Mouse (Mus musculus): ENCODE results near the gene Pcnx.

Gene Pcnx

DNA sequence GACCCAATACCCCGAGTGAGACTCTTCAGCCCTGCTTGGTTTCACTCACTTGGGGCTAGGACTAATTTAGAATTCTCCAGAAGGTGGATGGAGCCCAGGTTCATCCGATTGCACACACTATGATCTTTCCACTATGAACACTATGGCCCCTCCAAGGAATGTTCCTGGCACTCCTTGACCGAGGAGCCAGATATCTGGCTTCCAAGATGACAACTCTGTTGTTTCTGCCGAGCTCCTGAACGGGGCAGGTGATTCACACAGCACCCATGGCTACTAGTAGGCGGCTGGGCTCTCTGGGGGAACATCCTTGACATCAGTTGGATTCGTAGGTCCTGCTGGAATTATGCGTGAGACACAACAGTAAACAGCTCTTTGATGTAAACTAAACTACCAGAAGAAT, 4.8 kb upstream of the Pcnx start:
- no peak for DNase-seq (ENCODE audit: low spot score)

DNA sequence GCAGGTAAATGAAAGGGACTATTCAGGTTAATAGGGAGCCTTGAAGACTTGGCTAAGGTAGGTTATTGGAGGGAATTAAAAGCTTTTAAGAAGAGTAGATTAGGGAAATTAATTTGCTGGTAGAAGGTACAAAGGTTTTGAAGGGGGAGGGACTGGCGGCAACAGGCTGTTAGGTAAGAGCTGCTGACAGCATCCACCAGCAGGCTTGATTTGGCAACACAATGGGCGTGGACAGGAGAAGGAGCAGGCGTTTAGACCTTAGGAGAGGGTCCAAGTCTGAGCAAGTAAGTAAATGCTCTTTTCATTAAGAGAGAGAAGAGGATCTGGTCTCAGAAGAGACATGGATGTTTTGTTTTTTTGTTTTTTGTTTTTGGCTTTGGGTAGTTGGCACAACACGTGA, 3.1 kb upstream of the Pcnx start:
- peak; percentile 46 for DNase-seq (ENCODE audit: low spot score)

DNA sequence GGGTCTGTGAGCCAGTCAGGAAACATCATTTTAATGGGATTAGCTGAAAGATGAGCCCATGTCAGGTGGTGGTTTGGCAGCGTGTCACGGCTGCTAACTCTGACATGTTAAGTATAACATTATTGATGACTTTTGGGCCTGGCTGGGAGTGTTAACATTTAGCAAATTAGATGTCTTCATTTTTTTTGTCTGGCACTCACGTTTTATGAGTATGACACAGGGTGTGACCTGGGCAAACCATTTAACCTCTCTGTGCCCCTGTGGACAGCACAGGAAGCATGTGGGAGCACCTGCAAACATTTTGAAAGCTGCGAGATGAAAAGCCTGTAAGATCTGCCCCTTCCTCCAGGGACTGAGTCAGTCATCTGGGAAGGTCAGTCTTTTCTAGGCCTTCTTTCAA, 2.6 kb upstream of the Pcnx start:
- DNase-seq (ENCODE audit: low spot score): peak; percentile 67

DNA sequence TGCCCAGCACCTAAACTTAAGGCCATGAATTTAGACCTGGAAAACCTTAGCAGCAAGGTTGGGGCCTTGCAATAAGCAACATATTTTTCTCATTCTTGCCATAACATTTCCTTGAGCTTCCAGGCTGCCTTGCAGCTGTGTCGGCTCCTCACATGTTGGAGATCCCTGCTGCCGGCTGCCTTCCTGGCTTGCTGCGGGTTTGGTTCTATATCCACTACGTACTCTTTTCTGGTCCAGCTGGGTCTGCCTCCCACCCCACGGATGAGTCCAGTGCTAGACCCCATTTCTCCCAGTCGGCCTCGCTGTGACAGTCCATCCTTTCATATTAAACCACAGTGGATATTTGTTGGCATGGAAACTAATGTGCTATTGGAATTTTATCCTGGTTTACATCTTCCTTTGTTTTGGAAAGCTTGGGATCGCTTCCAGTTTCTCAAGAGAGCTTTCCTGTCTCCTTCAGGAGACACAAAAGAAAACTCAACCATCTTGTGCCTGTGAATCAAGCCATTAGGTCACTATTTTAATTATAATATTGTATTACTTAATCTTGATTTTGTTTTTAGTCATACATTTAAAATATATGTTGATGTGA, 1.7 kb upstream of the Pcnx start:
- DNase-seq (ENCODE audit: low spot score): no peak

DNA sequence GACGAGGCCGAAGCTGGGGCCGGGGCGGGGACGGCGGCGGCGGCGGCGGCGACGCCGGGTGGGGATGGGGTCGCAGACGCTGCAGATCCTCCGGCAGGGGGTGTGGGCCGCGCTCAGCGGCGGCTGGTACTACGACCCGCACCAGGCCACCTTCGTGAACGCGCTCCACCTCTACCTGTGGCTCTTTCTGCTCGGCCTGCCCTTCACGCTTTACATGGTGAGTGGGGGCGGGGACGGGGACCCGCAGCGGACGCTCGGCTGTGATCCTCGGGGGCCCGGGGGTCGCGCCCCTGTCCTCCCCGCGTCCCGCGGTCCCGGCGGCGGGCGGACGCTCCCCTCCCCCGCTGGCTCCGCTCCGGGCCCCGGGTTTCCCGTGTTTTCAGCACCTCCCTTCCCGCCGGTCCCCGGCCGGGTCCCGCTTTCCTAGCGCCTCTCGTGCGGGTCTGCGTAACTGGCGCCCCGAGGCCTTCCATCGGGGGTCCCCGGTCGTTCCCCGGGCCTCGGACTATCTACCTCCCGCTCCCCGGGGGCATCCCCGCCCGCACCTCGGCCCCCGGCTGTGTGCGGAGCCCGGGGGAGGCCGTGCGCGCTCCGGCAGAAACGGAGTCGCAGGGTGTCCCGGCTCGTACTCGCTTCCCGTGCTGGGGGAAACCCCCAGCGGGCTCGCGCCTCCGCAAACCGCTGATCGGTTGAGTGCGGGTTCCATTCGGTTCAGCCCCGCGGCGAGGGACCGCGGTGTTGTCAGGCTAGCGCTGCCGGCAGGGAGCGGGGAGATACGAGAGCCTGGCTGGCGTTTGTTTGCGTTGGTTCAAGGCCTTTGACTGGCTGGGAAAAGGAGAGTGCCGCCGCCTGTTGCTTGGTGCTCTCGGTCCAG, 722 bp downstream of the Pcnx start:
- peak; percentile 70 for DNase-seq (ENCODE audit: low spot score)

DNA sequence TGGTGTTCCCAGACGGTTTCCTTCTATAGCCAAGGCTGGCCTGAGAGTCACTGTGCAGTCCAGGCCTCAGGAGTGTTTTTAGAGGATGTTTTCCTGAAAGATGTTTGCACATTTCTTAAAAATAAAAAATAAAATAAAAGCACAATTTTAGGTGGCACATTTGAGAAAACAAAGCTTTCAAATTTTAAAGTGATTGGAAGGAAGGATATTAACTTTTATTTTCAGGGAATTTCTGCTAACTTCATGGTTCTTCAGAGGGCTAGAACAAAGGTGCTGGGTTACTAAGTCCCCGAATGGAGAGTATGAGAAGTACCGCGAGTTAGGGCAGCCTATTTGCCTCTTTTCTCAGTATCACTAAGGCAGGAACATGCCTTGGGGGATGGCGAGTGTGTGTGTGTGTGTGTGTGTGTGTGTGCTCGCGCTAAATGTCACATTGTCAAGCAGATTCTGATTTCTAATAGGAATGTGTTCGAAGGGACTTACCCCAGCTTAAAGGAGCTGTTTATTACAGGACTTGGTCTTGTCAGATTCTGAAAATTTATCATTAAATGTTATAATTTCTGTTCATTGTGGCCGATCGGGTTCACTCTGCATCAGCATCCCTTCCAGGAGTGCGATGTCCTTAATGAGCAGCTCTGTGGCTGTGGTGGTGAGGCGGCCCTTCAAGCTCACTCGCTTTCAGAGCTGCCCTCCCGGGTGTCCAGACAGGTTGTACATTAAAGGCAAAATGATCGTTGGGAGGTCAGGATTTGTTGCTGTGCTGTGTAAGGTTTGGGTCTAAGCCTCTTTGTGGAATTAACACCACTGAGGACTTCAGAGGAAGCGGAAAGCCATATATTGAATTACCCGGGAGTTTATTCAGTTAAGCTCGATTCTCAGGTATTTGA, 1.6 kb downstream of the Pcnx start:
- peak; percentile 17 for DNase-seq (ENCODE audit: low spot score)

DNA sequence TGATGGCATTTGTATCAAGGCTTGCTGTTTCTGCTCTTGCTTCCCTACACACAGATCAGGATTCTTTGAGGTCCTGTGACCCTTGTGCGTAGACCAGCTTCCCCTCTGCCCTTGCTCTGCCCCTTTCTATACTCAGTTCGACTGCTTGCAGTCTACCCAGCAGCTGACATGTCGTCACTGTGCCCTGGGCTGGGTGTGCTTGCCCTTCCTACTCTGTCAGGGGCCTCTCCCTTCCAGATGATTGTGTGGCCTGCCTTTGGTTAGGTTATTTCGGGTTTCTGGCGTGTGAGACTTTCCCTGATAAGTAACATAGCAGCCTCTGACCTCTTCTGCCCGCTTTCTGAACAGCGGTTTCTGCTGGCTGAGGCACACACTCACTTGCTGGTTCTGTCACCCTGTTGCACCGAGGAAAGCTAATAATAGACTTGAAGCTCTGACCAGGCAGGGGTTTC, 2.6 kb downstream of the Pcnx start:
- DNase-seq (ENCODE audit: low spot score): peak; percentile 20

DNA sequence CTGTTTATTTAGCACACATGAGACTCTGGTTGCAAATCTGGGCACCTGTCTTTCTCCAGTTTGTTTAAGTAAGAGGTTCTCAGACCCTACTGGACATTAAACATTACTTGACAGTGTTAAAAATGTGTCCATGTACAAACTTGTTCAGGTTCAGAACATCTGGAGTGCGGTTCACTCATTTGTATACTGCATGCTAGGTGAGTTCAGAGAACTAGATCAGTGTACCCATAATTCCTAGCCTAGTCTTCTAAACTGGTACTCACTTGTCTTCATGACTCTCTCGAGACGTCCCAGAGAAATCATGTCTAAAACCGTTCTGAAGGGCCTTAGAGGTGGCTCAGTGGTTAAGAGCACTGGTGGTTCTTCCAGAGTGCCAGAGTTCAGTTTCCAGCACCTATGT, 4.1 kb downstream of the Pcnx start:
- DNase-seq (ENCODE audit: low spot score): no peak

DNA sequence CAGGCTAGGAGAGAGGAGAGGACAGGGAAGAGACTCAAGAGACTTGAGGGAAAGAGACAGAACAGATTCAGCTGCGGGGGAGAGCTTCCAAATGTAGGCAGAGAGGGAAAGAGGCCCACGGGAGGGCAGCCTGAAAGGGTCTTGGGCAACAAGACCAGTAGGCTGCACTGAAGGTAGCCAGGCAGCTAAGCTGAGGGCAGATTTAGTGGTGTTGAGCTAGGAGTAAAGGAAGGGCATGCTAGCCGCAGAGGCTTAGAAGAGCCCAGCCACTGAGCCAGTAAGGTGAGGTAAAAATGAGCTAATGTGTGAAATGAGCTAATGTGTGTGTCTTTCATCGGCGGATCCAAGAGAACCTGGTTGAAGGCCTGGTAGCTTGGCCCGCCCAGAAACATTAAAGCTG, 5.4 kb downstream of the Pcnx start:
- no peak for DNase-seq (ENCODE audit: low spot score)

DNA sequence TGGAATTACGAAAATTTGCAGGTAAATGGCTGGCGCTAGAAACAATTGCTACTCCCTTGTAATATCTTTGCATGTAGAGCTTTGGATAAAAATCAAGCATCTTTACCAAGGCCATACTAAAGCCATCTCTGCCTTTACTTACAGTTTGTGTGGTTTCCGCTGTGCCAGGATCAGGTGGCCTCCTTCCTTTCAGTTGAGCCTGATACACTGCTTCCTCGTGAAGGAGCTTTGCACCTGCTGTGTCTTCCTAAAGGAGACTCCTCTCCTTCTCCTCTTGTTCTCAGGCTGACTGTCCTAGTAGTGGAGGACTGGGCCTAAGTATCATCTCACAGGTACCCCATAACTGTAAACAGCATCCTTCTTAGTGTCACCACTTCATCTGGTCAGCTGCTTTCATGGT, 7.5 kb downstream of the Pcnx start:
- no peak for DNase-seq (ENCODE audit: low spot score)

DNA sequence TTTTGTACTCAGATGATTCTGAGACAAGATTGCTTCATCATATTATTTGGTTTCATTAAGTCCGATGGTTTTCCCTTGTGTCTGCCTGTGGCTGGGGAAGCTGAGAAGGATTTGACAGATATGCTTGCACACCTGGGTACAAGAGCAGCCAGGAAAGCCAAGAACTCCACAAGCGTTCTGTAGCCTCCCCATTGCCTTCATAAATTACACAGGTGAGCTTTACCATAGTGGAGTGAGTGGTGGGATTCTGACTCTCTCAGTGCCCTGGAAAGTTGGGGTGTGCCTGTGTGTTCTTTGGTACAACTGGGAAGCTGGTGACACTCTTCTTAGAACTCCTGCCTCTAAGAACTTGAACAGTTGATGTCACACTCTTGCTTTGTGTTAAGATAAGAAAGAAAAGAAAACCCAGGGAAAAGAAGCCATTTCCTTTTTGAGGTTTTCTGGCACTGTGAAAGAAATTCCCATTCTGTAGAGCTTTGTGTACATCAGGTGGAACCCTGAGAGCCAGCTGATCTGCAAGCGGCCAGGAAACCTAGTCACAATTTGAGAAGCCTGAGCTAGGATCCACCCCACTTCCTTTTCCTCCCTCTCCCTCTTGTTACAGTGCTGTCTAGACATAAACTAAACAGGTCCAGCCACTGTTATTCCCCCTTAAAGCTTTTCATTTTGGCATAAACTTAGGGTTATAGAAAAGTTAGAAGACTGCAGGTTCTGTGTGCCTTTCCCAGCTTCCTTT, 9.6 kb downstream of the Pcnx start:
- no peak for DNase-seq (ENCODE audit: low spot score)

DNA sequence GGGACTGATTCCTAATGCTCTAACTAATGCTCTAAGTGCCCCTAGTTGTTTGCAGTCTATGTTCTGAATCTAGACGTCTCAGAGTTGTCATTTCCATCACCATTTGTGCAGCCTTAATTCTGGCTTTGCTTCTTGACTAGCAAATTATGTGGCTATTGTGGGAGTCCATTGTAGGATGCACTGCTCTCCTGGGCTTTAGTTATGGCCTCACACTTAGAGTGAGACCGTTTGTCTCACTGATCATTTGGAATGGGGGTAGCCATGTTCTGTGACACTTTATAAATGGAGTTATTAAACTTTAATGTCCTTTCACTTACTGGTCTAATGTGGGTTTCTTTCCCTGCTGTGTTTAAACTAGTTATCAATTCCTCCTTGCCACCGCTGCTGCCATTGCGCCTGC, 13.5 kb downstream of the Pcnx start:
- no peak for DNase-seq (ENCODE audit: low spot score)

DNA sequence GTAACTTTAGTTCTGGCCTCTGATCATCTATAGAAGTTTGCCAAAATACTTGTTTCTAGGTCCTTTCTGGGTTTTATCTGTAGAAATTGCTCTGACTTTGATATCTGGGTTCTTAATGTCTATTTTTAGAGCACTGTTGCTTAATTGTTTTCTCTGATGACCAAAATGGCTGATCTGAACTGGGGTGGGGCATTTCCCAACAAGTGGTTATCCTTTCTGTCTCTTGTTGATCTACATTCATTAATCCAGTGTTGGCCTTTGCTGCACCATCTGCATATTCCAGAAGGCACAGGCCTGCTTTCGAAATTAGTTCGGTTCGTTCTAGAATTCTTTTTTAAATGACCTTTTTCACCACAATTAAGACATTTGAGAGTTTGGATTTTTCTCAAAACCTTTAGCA, 20.3 kb downstream of the Pcnx start:
- no peak for DNase-seq (ENCODE audit: low spot score)

DNA sequence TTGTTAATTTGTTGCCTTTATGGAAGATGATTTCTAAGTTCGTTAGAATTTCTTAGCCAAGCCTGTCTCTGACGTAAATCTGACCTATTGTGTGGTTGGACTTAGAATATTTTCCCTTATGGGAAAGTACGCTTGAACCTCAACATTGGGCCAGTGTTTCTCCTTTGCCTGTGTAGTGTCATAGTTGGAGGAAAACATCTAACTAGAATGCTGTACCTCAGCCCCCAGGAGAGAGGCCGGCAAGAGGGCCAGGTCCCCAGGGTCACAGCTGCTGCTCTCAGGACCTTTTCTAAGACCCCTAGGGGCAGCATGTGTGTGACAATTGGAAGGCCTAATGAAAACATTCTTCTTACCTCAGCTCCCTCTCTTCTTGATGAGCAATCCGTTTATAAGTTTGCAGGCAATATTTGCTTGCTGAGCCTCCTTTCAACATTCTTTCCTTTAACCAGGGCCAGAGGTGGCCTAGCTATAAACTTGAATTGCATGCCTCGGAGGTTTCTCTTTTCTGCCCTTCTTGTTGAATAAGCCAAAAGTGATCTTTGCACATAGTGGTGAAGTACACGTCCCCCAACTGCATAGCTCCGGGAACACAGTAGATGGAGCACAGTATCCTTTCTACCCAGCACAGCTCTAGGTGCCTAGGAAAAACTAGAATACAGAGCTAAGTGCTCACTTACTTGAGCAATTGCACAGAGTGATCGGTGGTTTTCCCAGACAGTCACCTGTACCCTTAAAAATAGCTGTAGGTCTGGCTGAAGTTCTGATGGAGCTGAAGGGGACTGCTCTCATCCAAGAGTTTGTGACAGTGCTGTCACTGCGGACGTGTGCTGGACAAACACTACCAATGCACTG, 23.7 kb downstream of the Pcnx start:
- no peak for DNase-seq (ENCODE audit: low spot score)

DNA sequence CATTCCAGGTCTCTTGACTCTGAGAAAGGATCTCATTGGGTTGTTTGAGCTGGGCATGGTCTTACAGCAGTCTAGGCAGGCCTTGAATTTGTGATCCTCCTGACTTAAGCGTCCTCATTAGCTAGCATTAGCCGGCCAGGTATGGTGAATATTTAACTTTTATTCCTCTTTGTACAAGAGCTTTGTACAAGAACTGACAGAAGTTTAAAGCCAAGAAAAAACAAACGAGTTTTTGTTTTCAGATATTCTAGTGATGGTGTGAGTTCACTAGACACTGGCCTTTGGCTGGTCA, 24.2 kb downstream of the Pcnx start:
- DNase-seq (ENCODE audit: low spot score): no peak

DNA sequence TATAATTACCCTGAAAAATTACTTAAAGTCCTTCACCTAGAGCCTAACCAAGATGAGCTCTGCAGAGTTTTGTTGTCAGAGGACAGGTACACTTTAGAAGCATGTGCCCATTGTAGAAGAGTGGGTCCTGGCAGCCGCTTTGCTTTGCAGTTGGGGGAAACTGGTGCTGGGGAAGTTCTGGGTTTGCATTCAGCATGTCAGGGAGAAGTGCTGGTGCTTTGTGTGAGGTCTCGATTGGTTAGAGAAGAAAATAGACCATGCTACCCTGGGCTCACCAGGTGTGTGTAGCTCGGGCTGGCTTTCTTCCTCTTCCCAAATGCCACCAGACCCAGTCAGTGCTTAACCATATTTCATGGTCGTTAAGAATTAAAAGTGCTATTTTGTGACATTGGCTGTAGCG, 25.2 kb downstream of the Pcnx start:
- no peak for DNase-seq (ENCODE audit: low spot score)

DNA sequence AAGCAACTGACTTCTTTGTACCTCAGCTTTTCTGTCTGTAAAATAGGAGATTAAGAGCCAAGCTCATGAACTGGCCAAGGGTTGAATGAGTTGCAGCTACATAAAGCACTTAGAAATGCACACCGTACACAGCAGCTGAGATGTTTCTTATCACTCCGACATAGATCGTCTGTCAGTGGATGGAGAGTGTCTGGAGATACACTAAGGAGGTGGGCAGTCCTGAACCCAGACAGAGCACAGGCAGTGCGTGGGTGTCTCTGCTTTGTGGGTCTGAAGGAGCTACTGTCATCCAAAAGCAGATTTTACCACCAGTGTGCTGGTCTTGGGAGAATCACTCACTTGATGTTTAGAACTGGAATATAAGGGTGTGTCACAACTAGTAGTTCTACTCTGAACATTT, 26.2 kb downstream of the Pcnx start:
- DNase-seq (ENCODE audit: low spot score): no peak

DNA sequence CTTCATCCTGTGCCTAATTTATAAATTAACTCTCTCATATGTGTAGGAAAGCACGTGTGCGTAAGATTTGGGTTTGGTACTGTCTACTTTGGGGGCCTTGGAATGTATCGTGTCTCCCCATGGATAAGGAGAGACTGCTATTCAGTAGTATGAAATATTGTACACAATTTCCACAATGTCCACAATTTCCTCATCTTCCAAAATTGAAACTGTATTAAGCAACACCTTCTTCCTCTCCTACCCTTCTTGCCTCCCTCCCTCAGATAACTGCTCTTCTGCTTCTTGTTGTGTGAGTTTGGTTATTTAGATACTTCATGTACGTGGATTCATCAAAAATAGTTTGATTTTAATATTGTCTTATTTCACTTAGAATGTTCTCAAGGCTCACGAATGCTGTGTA, 29.1 kb downstream of the Pcnx start:
- DNase-seq (ENCODE audit: low spot score): no peak

DNA sequence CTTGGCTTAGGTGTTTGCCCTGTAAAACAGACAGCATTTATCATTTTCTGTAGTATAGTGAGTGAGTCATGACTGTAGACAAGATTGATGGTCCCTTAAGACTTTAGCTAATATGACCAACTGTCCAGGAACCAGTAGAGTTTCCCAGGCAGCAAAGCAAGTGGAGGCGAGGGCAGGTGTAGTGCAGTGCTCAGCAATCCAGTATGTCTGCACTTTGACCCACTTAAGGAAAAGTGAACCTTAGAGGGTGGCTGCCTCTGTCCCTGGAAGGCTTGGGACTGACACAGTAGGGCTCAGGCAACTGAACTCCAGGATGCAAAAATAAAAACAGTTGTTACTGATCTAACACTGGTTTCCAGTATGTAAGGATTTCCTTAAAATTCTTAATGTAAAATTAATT, 32.1 kb downstream of the Pcnx start:
- DNase-seq (ENCODE audit: low spot score): no peak

DNA sequence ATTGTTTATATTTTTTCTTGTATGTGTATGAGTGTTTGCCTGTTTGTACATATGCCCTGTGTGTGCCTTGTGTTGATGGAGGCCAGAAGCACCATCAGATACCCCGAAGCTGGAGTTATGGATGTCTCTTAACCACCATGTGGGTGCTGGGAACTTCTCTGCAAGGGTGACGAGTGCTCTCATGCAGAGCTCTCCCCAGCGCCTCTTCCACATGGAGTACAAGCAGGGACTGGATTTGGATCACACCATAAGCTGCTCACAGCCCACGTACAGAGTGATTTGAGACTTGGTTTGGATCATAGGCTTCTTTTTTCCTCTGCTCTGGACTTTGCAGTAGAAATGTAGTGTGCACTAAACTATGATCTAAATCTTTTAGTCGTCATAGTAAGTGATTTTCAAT, 34.5 kb downstream of the Pcnx start:
- DNase-seq (ENCODE audit: low spot score): no peak

DNA sequence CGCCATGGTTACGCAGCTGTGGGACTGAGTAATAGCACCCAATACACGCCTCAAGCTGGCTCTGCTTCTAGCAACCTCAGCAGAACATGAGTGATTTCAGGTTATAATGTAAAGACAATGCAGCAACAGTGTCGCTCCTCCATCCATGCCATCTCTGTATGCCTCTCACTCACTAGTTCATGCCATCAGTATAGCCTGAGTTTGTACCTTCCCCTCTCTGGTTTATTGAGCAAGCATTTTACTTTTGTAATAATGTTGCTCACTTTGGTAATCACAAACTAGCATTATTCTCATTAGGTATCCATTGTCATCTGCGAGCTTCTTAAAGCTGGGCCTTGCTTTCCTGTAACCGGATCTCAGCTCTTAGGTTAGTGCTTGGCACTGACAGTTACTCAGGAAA, 36.2 kb downstream of the Pcnx start:
- DNase-seq (ENCODE audit: low spot score): no peak
